Mouse (Mus musculus): ENCODE data around the gene Gns.

Gene Gns

GRCm38 (mm10) chr10:121429981-121430682 is 65.2 kb downstream of the Gns start:
- DNase-seq (ENCODE audit: low spot score) = no peak

GRCm38 (mm10) chr10:121430764-121431540 is 66.1 kb downstream of the Gns start:
- no peak for DNase-seq (ENCODE audit: low spot score)

GRCm38 (mm10) chr10:121432041-121432634 is 67.2 kb downstream of the Gns start:
- DNase-seq (ENCODE audit: low spot score) = peak; percentile 66

GRCm38 (mm10) chr10:121432635-121433280 is 67.9 kb downstream of the Gns start:
- DNase-seq (ENCODE audit: low spot score) = no peak

GRCm38 (mm10) chr10:121434441-121435103 is 69.7 kb downstream of the Gns start:
- no peak for DNase-seq (ENCODE audit: low spot score)

GRCm38 (mm10) chr10:121435546-121436257 is 70.8 kb downstream of the Gns start:
- peak; percentile 35 for DNase-seq (ENCODE audit: low spot score)

DNA sequence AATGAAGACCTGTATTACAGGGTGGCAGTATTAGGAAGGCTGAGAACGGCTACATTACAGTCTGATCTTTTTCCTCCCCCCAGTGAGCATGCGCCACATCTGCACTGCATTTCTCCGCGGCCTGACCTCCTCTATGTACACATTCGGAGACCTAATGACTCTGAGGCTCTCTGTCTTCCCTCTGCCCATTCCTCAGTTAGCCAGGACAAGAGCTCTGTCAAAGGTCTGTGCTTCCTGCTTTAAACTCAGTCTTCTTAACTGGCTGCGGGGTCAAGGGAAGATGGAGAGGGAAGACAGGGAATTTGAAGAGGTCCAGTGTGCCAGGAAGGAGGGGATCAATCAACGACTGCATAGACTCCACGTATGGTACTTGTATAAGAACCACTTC is 71.4 kb downstream of the Gns start:
- no peak for DNase-seq (ENCODE audit: low spot score)

DNA sequence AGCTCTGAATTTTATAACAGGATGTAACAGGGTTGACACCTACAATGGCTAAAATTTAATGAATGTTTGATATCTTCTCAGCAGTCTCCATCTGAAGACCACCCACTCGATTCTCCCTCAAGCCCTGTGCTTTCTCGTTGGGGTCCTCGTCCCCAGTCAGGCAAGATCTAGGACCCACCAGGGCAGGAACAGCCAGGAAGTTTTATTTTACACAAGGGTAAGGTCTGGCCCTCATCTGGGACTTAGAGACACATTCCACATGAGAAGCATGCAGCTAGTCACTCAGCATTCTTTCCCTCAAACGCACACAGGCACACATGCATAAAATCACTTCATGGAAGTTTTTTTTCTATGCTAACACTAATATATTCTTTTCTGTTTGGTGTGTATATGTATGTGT is 71.8 kb downstream of the Gns start:
- no peak for DNase-seq (ENCODE audit: low spot score)

GRCm38 (mm10) chr10:121438109-121438508 is 73.2 kb downstream of the Gns start:
- no peak for DNase-seq (ENCODE audit: low spot score)

DNA sequence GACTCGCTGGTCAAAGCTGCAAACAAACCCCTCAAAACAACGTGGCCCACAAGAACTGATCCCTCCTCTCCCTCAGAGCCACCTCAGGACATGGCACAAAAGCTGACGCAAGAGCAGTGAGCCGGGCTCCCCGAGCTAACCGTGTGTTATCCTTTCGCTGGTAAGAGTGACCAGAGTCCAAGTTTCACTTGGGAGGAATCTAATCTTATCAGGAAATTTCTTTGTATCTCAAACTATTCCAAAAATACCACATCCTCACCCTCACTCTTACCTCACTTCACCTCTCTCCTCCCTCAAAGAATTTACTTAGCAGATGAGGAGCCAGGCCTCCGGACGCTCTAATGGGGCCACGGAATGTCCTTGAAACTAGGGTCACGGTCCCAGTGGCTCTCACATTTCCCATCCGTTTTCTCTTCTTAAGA is 74.4 kb downstream of the Gns start:
- DNase-seq (ENCODE audit: low spot score) = no peak

GRCm38 (mm10) chr10:121443791-121444190 is 78.9 kb downstream of the Gns start:
- DNase-seq (ENCODE audit: low spot score) = no peak

DNA sequence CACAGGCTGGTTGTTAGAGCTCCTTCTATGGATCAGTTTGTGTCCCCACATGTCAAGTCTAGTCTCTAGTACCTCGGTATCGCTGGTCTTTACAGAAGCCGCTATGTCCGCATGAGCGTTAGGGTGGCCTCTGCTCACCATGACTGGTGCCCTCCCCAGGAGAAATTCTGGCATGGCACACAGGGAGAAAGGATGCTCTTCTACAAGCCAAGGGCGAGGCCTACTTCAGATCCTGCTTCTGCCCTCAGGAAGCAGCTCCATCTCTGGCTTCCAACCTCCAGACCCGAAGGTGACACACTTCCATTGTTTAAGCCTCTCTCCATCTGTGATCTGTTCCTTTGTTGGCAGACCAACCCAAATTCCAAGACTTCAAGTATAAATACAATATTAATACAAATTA is 79.3 kb downstream of the Gns start:
- no peak for DNase-seq (ENCODE audit: low spot score)

- no peak for DNase-seq (ENCODE audit: low spot score)
These were observed 80.9 kb downstream of the Gns start for GRCm38 (mm10) chr10:121445808-121446207.
